Mouse (Mus musculus) E14TG2a.4 (cell line): ENCODE measurements around the gene Dnase2b.

Experiments used
- CTCF ChIP-seq: conservative IDR thresholded peaks from 2 replicates; pipeline ENCODE4 v1.5.1; 2014; ENCODE audit warnings: low read length
- NANOG ChIP-seq: IDR thresholded peaks from 2 replicates; pipeline ENCODE4 v1.6.1; 2014; ENCODE audit warnings: borderline replicate concordance, low read length, mixed read lengths
- POU5F1 ChIP-seq: IDR thresholded peaks from 2 replicates; pipeline ENCODE4 v1.6.1; 2014; ENCODE audit warnings: low read length, borderline replicate concordance

DNA sequence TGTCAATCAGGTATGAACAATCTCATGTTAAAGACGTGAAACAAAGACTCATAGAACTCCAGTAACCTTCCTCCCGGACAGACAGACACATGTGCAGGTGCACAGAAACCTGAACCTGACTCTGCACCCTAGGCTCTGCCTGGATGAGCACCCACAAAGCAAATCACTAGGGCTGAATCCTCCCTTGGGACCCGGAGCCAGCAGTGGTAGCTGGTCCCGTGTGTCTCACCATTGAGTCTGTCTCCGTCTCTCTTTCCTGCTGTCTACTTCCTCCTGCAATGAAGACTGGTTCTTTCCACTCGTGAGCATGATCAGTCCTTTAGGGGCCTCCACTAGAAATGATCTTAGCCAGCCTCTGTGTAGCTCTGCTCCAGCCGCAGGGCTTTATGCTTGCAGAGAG, 46.5 kb upstream of the Dnase2b start:
- TF ChIP-seq CTCF: no peak
- no peak for TF ChIP-seq POU5F1
- no peak for TF ChIP-seq NANOG
